Mouse (Mus musculus): ENCODE measurements at regions not wholly inside any gene's neighbourhood (a gene's known extent, or its start where the extent isn't known, plus 50 kb on each side); places are given as distances from the start of the nearest gene placed in this dataset.
"Not testable (repeated sequence)": the region's sequence is repeated elsewhere in the genome, so short reads cannot be mapped to it uniquely, and the experiment has no call there.

DNA sequence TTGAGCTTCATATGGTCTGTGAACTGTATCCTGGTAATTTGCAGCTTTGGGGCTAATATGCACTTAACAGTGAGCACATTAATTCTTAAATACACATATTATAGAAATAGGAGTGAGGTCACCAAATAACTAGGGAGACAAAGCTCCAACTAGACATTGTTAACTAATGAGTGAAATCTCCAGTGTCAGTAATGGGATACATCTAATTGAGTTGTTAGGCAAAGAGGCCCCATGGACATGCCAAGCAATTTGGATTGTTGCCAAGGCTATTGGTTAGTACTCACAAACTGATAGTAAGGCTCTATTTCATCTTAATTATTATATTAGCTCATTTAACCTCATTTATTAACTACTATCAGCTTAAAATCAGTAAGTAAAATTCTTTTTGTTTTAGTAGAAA is 698.5 kb downstream of the Triml1 start:
- no peak for DNase-seq (ENCODE audit: low read depth)

DNA sequence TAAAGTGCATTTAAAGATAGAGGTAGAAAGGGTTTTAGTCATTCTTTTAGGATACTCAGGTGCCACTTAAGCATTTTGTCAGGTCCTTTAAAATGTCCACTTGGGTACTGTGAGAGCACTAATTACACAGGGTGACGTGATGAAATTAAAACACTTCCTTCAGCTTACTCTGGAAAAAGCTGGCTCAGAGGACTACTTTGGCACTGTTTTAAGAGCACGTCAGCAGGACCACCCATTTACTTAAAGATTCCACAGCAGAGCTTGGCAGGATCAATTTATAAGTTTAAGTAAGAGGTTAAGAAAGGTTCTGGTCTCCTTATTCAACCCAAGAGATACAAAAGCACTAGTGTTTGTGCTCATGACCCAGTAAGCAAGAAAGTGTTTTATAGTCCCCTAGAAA is 738.7 kb downstream of the Triml1 start:
- no peak for DNase-seq (ENCODE audit: low read depth)

DNA sequence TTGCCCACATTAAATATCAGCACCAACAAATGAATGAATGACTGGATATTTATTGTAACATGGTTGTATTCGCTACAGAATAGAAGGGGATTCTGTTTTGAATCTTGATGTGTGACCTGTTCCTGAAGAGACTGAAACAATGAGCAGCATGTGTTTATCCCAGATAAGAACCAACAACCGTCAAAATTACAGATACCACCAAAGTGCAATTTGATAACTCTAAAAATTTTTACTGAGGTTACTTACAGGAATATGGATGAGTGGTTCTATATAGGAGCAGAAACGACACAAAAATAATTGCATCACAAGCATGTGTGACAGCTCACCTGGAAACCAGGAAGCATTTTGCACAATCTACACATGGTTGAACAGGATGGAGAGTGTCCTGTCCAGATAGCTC is 744.4 kb downstream of the Triml1 start:
- DNase-seq (ENCODE audit: low read depth): no peak

DNA sequence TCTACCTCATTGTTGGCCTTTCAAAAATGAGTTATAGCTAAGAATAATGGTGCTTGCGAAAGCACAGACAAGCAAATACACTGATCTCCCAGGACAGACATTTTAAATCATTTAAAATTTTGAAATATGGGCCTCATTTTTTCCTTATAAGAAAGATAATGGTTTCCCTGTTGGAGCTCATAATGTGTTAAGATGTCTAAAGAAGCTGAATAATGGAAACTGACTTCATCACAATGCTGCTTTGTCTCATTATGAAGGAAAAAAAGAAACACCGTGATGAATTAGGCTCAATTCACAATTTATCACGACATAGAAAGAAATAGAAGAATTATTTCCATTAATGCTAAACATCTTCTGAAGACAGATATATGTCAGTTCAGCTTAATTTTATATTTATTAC is 752.5 kb downstream of the Triml1 start:
- no peak for DNase-seq (ENCODE audit: low read depth)

DNA sequence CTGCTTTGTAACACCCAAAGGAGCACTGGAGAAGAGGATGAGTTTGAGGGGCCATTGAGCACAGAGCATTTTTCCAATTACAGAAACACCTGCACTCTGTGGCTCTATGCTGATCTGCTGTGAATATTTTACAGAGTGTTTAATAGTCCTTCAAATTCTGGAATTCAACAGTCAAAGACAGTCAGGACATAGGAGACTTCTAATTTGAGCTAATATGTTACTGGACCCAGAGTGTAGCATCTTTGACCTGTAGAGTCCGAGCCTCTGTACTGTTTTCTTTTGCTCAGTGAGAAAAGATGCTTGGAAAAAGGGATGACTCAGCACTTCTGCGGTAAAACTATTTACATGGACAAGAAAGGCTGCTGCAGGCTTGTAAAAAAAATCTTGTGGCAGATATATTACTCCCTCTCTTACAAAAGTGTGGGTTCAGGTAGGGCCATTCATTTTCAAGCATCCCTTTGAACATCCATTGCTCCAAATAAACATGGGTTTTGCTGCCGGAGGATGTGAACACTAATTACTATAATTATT is 793.1 kb downstream of the Triml1 start:
- no peak for DNase-seq (ENCODE audit: low read depth)

DNA sequence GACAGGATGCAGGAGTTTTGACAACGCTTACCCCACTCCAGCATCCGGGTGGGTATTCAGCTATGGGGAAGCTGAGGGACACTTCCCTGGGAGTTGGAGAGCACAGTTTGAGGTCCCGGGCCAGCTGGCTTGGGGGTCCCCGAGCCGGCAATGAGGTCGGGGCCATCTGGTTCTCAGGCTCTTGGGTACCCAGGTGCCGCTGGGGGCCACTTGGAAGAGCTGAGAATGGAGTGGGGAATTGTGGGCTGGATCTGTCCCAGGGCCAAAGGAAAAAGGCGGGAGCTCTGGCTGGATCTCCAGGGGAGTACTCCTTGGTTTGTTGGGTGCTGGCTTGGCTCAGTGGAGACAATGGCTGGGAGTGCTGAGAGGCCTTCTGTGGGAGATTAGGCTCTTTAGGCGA is 806.6 kb downstream of the Triml1 start:
- DNase-seq (ENCODE audit: low read depth): no peak

DNA sequence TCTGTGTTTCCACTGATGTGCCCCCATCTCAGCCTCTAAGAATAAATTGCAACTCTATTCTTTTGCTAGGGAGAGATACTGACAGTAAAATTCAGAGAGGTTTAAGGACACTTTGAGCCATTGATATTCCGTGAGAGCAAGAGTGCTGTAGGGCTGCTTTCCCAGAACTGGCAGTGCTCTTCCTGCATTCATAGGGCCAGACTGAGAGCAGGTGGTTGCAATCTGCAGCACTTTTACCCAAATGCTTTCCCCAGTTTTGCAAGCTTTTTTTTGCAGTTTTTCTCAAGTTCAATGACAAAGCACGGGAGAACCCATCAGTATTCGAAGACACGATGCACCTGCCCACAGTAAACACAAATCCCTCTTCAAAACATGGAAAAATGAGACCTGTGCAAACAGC is 816.6 kb downstream of the Triml1 start:
- DNase-seq (ENCODE audit: low read depth): no peak

DNA sequence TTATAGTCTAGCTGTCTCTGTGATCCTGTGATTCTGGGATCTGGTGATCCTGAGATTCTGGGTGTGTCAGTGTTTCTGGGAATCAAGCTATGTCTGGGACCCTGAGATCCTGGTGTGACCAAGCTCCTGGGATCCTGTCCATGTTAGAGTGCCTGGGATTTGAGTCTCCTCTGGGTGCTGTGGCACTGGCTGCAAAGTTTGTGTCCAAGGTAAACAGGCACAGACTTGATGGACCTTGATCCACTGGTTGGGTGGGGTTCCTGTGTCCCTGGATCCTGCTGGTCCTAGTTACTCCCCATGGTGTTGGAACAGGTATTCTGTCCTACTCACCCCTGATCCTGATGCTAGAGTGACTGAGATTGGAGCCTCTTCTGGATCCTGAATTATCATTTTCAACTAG is 818.4 kb downstream of the Triml1 start:
- no peak for DNase-seq (ENCODE audit: low read depth)

DNA sequence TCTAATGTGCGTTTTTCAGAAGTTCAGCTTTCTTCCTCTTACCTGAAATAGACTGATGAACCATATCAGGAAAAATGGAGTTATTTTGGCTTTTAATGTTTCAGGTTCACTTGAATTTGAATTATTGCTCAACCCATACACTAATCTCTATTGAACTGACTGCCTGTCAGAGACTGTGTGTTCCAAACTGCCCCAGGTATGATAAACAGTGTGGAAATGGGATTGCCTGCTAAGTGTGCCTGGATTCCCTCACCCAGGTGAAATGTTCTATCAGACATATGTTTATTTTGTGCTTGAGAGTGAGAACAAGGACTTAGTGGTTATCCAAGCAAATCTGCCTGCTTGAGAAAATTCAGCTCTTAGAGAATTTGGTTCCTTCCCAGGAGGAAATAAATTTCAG is 830.2 kb downstream of the Triml1 start:
- no peak for DNase-seq (ENCODE audit: low read depth)

DNA sequence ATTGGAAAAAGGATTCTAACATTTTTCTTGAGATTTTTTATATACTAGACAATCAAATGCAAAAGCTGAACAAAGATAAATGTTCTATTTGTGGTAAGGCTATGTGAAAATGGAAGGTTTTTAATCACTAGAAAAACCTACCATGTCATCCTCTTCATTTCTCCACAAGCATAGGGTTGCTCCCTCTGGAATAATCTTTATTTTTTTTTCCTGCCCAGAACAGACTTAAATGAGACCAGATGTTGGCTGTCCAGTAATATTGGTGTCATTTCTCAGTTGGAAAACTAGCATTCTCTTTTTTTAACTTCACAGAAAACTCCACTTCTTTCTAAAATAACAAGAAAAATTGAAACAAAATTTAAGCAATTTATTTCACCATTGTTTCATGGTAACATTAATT is 849.9 kb downstream of the Triml1 start:
- no peak for DNase-seq (ENCODE audit: low read depth)

DNA sequence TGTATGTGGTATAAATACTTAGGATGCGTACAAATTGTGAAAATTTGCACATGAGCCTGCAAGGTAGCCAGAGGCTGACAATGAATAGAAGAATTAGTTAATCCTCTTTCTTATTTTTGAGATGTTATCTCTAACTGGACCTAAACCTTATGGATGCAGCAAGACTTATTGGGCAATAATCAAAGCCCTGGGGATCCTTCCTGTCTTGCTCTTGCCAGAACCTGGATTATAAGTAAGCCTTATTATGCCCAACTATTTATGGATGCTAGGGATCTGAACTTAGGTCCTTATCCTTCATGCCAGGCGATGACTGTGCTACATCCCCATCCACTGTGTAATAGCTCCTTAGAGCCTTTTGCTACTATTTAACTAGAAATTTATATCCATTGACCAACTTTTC is 859.3 kb downstream of the Triml1 start:
- no peak for DNase-seq (ENCODE audit: low read depth)

DNA sequence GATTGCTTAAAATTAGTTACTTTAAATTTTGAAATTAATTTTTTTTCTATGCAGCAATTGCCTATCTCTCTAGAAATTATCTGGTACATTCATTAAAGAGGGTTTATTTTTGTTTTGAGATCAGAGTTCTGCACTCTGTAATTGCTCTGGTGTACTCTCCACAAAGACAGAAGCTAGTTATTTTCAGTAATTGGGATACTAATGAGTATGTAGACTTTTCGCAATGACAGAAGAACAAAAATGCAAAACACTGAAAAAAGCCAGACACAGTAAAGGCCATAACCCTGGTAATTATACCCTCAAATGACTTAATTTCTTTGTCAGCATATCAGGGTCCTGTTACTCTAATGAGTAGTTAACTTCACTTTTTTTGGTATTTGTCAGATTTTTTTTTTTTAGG is 836.5 kb upstream of the Frg1 start:
- no peak for DNase-seq (ENCODE audit: low read depth)

DNA sequence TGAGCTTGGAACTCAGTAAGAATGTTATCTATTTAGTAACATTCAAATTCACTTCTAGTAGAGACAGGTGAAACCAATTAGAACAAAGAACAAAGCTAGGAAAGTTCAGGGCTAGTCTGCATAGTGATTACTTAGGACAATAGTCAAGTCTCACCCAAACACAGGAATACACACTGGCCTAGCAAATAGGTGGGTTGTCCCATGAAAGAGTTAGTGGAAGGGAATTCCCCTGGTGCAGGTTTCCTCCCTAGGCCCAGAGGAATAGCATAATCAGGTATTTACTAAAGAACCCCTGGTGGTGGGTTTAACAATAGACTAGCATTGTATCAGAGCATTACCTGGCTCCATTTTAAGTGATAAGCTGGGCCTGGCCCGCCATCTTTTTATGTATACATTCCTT is 825.4 kb upstream of the Frg1 start:
- DNase-seq (ENCODE audit: low read depth): not testable (repeated sequence)

DNA sequence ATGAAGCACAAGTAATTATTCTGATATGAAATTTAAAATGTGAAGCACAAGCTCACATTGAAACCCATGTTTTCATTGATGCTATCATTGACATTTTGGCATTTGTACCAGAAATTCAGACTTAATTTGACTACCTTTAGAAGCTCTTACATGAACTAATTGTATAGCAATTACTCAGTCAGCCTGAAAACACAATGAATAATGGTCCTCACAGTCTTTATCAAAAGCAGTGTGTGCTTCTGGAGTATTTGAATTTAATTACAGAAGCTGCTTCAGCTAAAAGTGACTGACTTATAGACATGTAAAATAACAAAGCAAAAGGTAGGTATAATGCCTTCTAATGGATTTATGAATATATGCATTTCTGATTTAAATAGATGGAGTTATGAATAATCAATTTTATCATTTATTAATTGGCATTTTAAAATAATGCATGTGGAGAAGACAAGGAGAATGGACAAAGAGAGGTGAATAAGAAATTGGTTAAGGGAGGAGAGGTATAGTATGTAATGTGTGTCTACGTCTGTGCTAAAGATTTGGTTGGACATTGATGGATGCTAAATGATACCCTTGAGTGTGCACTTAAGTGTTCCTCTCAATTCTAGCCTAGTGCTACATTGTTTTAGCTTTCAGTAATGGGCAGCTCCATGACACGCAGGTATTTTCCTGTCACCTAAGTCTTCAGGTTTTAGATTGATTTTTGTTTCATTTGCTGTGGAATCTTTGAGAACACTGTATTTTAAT is 803.2 kb upstream of the Frg1 start:
- DNase-seq (ENCODE audit: low read depth): no peak

DNA sequence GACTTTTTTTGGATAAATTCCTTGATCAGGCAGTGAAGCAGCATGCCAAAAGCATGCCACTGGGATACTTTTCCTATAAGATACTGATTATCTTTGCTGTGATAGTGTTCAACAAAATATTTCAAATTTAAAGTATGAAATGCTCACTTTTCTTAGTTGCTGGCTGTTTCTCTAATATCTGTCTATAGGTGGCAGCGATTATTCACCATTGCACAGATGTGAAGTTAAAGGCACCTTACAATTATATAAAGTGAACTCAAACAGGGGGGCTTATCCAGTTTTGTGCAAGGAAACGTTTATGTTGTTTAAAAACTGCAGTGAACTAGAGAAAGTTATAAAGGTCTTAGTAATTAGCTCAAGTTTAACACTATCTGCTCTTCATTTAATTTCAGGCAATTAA is 794.1 kb upstream of the Frg1 start:
- DNase-seq (ENCODE audit: low read depth): no peak

DNA sequence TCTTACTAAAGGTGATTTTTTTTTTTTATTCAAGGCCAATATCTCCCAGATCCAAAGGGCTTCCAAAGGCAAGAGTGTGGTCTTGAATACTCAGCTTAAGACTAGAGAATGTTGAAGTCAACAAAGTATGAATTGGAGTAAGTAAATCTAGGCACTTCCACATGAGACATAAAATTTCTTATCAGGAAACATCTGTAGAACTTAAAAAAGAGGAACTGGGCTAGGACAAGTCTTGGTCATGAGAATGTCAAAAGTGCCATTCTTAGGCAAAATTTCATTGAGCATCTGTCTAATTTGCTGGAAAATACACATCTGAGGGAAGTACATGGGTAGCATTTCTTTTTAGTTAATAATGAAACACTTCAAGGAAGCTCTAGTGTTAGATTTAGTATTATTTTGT is 793.1 kb upstream of the Frg1 start:
- DNase-seq (ENCODE audit: low read depth): no peak

DNA sequence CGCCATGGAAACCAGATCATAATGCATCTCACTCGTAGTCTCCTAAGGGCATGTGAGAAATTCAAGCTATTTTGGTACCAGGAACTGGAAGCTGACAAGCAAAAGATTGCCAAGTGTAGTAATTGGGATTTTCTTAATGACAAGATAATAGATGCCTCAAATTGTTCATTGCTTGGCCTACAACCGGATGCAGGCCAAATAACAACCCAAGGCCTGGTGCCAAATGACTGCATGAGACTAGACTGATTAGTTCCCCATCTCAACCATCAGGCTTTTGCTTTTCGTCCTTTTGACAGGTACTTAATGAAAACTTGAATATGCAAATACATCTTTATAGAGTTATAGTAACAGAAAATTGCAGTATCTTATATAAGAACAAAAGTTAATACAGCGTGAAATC is 780.4 kb upstream of the Frg1 start:
- no peak for DNase-seq (ENCODE audit: low read depth)

DNA sequence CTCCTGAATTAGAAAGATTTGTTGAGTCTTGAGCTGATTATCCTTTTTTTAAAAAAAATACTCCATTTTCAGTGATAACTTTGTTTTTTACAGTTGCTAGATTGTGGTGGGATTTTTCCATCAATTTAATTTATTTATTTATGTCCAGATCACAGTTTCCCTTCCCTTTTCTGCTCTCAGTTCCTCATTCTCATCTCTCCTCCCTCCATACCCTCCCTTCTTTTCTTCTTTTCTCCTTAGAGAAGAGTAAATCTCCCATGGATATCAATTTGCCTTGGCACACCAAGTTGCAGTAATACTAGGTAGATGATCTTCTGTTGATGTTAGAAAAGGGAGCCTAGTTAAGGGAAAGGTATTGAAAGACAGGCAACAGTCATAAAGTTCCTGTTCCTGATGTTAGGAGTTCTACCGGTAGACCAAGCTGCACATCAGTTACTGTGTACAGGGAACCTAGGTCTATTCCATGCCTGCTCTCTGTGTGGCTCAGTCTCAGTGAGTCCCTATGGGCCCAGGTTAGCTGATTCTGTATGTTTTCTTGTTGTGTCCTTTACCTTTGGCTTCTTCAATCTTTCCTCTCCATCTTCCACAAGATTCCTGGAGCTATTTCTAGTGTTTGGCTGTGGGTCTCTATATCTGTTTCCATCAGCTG is 777.2 kb upstream of the Frg1 start:
- no peak for DNase-seq (ENCODE audit: low read depth)

DNA sequence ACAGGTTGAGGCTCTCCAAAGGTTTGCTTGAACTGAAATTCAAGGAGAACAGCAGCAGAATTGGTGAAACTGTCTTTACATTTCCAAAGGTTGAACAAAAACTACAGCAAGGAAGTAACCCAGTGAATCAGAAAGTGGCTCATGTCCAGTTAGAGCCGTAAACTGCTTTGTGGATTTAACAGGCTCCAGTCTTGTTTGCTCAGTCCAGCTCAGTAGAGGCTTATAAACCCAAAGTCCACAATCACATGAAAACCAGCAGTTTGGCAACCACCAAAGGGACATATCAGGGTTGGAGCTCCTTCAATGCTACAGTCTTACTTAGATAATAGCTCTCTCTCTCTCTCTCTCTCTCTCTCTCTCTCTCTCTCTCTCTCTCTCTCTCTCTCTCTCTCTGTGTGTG is 770.2 kb upstream of the Frg1 start:
- DNase-seq (ENCODE audit: low read depth): no peak

DNA sequence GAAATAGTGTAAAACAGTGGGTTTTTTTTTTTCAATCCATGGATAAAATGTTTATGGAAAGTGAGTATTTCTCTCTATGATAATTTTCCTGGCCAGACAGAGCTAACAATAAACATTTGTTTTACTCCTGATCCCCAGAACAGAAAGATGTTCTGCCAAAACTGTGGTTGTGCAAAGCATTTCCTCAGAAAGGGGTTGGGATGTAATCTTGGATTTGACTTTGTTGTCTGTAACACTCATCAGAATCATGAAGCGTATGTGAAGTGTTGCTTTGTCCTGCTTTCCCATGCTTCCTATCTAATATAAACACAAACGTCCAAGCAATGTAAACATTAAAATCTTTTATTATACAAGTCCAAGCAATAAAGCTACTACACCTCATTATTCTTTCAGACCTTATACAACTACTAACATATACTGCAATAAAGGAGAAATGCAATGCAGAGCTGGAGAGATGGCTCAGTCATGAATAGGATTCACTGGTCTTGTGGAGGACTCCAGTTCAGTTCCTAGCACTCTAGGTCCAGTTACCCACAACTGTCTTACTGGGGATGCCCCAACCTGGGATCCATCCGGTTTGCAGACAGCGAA is 766.5 kb upstream of the Frg1 start:
- no peak for DNase-seq (ENCODE audit: low read depth)

DNA sequence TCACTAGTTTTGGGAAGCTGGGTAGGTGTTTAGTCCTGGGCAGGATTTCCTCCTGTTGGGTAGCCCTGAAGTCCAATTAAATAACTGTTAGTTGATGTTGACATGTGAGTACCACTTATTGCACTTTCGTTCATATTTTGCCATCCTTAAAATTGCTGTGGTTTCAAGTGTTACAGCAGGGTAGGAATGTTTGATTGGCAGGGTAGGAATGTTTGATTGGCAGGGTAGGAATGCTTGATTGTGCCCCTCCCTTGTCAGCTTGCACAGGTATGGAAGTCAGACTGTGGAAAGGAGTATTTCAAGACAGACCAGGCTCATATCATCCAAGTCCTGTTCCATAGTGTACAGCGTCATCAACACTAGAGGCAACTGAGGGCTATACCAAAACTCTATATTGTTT is 745.6 kb upstream of the Frg1 start:
- no peak for DNase-seq (ENCODE audit: low read depth)

DNA sequence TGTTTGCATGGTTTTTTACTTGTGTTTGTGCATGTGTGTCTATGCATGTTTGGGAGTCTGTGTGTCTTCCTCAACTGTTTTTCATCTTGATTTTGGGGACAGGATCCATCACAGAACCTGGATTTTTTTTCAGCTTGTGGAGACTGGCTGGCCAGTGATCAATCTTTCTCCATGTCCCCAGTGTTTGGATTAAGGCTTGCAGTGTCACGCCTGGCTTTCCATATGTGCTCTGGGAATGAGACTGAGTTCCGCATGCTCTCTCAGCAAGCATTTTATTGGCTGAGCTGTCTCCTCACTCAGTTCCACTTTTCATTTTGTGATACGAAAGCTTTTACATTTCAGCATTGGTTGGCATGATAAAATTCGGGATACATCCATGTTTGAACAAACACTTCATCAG is 740.1 kb upstream of the Frg1 start:
- no peak for DNase-seq (ENCODE audit: low read depth)

DNA sequence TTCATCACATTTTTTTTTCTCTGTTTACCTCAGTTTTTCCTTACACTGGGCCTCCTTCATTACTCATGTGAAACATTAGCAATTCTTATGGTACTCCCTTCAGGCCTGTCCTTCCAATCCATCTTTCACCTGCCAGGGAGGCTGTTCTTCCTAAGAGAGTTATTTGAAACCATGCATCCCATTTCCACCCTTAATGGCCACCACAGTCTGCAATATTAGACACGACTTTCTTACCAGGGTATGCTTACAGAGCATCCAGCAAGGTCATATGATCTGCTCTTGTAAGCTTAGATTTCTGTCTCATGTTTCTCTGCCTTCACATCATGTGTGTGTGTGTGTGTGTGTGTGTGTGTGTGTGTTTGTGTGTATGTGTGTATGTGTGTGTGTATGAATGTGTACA is 739.7 kb upstream of the Frg1 start:
- DNase-seq (ENCODE audit: low read depth): no peak

DNA sequence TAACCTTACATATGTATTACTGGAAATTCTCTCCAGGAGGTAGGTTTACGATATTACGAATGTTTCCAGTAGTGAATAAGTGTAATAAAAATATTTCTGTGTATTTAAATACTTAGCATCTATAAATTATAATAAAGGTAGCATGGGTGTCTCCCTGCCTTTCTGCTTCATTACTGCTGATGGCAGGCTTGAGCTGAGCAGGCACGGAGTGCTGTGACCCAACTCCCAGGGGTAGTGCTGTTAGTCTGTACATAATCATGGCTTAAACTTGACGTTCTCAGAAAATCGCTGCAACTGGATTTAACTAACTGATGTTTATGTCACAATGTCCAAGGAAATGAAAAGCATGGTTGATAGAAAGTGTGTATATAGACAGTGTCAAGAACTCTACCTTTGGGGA is 727.8 kb upstream of the Frg1 start:
- no peak for DNase-seq (ENCODE audit: low read depth)
